Mouse (Mus musculus) embryonic facial prominence, embryonic 10.5 days (tissue): ENCODE measurements around the gene Anln. TPM values are rescaled to one million over a fixed set of nuclear protein-coding genes. Genes with fewer than 3 reads are reported as not detected.

ENCODE experiments used
- DNase-seq: peaks from one replicate; pipeline ENCODE4 v3.0.0-alpha.2; 2017; ENCODE audit warnings: low spot score
- H3K27ac ChIP-seq: fragments of 300-500 bp; sonication (generic); replicated peaks from 2 replicates; pipeline ENCODE4 v1.5.1; 2016; ENCODE audit warnings: mild to moderate bottlenecking
- H3K27me3 ChIP-seq: fragments of 300-500 bp; sonication (generic); replicated peaks from 2 replicates; pipeline ENCODE4 v1.6.1; 2016; ENCODE audit warnings: low read depth, mild to moderate bottlenecking; ENCODE audit not compliant: poor library complexity, severe bottlenecking
- H3K36me3 ChIP-seq: fragments of 300-500 bp; sonication (generic); replicated peaks from 2 replicates; pipeline ENCODE4 v1.6.1; 2016; ENCODE audit warnings: mild to moderate bottlenecking, moderate library complexity
- H3K4me1 ChIP-seq: fragments of 300-500 bp; sonication (generic); 2 replicates; pipeline ENCODE4 v1.6.1; 2016
- H3K4me3 ChIP-seq: fragments of 300-500 bp; sonication (generic); 2 replicates; pipeline ENCODE4 v1.5.1; 2016; ENCODE audit warnings: mild to moderate bottlenecking, moderate library complexity
- H3K9me3 ChIP-seq: fragments of 300-500 bp; sonication (generic); 2 replicates; pipeline ENCODE4 v1.6.1; 2016; ENCODE audit warnings: mild to moderate bottlenecking
- WGBS: fragments of 180-500 bp; shearing (Covaris S2); methylation state at CpG from one replicate; pipeline ENCODE4 v1.1.7; 2016; 5-methylcytosine and 5-hydroxymethylcytosine counted together
- polyA plus RNA-seq: library from polyadenylated mRNA; unstranded; fragments of >200 nt; fragmentation: Nextera tagmentation; extraction: Ambion mirVana; gene quantifications from 2 replicates; pipeline ENCODE4 v1.2.1, GENCODE M21; 2016

Anln gene
- polyA plus RNA-seq: 41.6 TPM in 2 replicates

DNA sequence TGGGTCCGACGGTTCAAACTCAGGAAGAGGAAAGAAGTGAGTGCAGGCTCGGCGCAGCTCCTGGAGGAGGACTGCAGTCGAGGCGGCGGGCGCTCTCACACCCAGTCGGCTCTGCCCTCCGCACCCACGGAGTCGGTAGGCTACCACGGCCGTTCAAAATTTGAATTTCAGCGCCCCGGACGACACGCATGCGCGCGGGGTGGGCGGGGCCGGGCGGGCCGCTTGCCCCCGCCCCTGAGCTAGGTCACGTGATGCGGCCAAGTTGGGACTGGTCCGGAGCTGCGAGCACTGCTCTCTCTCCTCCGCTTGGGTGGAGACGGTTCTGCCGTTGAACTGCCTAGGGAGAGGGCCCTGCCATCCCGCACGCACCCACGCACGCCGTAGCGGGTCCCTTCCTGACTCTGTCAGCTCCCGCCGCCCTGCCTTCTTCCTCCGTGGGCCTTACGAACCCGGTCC lies at the start of gene Anln:
Anln (minus strand) TSS at position 168 of the 456 bp plus-strand sequence.
- Histone ChIP-seq H3K4me1 (peaks cover 32% of the 10 kb centered on the region), H3K9me3 (no peaks in the 10 kb centered on the region), H3K4me3 (peak within 1 kb of the TSS; percentile 87), H3K27ac (peak within 1 kb of the TSS; percentile 96), H3K27me3 (no peaks in the 10 kb centered on the region), H3K36me3 (peaks cover 18% of the 10 kb centered on the region)
- under 1% methylated on average over 44 of the region's 44 CpGs for WGBS
- DNase-seq: peak; percentile 97

DNA sequence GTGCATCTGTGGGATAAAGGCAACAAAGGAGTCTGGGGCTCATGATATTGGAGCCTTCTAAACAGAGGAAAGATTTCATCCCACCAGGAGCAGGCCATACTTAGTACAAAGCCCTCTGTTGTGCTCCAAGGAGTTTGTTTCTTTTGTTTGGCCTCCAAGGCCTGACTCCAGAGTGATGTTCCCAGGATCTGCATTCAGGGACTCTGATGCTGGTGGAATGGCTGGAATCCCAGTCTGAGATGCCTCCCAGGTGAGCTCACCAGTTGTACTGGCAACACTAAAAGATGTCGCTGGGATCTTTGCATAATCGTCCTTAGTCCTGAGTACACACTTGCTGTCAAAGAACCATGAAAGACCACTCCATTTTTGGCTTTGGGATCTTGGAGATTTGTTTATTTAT lies 45.1 kb upstream of the Anln start:
- Histone ChIP-seq H3K27ac (no peak overlapping the region), H3K4me1 (peaks cover 12% of the 10 kb centered on the region), H3K4me3 (no peak overlapping the region), H3K36me3 (no peaks in the 10 kb centered on the region), H3K27me3 (no peaks in the 10 kb centered on the region), H3K9me3 (no peaks in the 10 kb centered on the region)
- 88% methylated on average over 2 of the region's 2 CpGs for WGBS
- no peak for DNase-seq

DNA sequence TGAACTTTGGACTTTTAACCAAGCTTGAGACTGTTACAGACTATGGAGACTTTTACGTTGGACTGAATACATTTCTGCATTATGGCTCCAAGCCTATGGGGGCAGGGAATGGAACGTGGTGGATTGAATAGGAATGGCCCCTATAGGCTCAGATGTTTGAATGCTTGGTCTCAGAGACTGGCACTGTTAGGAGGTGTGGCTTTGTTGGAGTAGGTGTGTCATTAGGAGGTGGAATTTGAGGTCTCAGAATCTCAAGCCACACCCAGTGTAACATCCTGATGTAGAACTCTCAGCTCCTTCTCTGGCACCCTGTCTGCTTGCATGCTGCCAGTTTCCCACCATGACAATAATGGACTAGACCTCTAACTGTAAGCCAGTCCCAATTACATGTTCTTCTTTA lies 44.2 kb upstream of the Anln start:
- H3K4me1 ChIP-seq: peaks cover 20% of the 10 kb centered on the region
- DNase-seq: no peak
- H3K9me3 ChIP-seq: no peaks in the 10 kb centered on the region
- H3K27me3 ChIP-seq: no peaks in the 10 kb centered on the region
- H3K27ac ChIP-seq: no peak overlapping the region
- no peaks in the 10 kb centered on the region for H3K36me3 ChIP-seq
- H3K4me3 ChIP-seq: no peak overlapping the region
- WGBS: 82% methylated on average over 2 of the region's 2 CpGs

DNA sequence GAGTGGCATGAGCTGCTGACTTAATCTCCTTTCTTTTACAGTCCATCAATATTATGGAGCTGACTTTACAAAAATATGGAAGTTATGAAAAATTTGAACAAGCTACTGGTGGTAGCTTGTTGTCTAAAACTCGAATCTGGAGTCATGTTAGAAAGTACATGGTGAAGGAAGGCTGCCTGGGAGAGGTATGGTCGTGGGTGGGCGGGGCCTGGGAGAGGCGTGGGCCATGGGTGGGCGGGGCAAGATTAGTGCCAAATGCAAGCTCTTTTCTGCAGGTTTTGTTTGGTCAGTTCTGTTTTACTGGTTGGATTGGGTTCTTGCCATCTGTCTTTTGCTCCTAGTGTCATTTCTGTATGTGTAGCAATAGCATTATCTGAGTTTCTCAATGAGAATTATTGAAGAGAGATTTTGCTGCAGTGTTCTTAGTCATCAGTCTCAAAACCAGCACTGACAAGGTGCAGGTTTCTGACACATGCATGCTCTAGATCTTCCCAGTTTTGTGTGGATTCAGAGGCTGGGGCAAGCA lies 41.4 kb upstream of the Anln start:
- Histone ChIP-seq H3K27ac (no peak overlapping the region), H3K4me1 (peaks cover 27% of the 10 kb centered on the region), H3K4me3 (no peak overlapping the region), H3K36me3 (no peaks in the 10 kb centered on the region), H3K9me3 (no peaks in the 10 kb centered on the region), H3K27me3 (no peaks in the 10 kb centered on the region)
- peak; percentile 39 for DNase-seq
- WGBS: 33% methylated on average over 5 of the region's 5 CpGs

DNA sequence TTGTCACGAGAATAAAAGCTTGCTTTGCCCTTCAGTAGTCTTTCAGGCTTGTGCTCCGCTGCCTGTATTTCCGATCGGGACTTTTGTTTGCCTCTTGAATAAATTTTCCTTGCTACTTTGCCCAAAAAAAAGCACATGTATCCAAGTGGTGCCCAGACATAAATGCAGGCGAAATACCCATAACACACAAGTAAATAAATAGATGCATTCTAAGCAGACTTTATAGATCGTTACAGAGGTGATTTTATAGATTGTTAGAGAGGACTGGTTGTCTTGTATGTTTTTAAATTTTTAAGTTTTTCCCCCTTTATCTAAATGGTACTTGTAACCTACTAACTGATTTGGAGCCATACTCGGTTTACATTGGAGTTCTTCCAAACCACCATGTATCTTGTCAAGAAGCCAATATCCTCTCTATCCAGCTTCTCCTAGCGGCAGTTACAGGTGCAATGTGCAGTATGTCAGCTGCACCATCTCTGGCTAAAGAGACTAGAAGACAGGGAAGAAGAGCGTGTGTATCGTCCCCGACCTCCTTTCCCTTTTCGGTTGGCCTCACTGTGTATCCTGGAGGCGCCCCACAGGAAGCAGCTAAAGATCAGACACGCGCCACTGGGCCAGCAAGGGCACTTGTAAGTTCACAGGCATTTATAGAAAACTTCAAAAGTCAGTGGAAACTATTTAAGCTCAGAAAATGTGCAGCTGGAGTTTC lies 40.7 kb upstream of the Anln start:
- peak; percentile 25 for DNase-seq

DNA sequence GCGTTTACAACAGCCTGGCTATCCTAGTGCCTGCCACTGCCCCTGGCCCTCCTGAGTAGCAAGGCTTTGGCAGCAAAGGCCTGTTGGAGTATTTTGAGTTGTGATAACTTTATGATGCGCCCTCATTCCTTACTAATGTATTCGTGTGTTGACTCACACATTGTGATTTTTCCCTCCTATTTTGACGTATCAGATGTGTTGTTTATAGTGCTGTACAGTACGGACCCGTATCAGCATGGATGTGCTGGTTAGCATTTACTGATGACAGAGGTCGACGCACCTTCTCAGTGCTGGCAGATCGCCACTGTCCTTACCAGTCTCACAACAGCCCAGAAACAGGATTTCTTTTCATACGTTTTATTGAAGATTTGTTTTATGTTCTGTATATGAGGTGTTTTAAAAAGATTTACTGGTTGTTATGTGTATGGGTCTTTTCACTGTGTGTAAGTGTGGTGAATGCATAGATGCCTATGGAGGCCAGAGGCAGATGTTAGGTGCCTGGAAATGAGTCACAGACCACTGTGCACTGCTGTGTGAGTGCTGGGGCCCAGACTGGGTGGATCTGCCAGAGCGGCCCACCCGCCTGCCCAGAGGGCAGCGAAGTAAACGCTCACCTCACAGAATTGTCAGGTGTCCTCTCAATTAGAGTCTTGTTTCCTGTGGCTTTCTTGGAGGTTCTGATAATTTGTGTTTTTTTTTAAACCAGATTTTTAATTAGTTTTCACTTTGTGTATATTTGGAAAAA lies 39.9 kb upstream of the Anln start:
- Histone ChIP-seq H3K4me1 (peaks cover 29% of the 10 kb centered on the region), H3K4me3 (no peak overlapping the region), H3K27ac (no peak overlapping the region), H3K9me3 (no peaks in the 10 kb centered on the region), H3K36me3 (no peaks in the 10 kb centered on the region), H3K27me3 (no peaks in the 10 kb centered on the region)
- WGBS: 81% methylated on average over 14 of the region's 14 CpGs
- DNase-seq: no peak

More for the DNA sequence above, 40.7 kb upstream of the Anln start:
- H3K9me3 ChIP-seq: no peaks in the 10 kb centered on the region
- H3K4me1 ChIP-seq: peaks cover 27% of the 10 kb centered on the region
- WGBS: 63% methylated on average over 15 of the region's 15 CpGs
- H3K27ac ChIP-seq: no peak overlapping the region
- 0 out of 2 replicates have a peak overlapping the region, but pooled peaks have one; percentile 3 for H3K4me3 ChIP-seq
- H3K27me3 ChIP-seq: no peaks in the 10 kb centered on the region
- no peaks in the 10 kb centered on the region for H3K36me3 ChIP-seq

DNA sequence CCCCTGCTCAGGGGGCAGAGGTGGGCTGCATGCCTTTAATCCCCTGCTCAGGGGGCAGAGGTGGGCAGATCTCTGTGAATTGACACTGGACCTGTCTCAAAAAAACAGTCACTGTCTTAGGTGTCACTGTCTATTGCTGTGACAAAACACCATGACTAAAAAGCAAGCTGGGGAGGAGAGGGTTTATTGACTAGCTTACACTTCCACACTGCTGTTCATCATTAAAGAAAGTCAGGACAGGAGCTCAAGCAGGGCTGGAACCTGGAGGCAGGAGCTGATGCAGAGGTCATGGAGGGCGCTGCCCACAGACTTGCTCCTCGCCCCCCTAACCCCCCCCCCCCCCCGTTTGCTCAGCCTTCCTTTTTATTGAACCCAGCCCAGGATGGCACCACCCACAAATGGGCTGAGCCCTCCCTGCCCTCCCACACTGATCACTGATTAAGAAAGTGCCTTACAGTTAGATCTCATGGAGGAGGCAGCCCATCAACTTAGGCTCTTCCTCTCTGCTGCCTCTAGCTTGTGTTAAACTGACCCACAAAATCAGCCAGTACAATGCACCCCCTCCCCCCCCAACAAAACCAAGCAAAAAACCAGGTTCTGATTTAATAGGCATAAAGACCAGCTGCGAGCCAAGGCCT lies 39.2 kb upstream of the Anln start:
- H3K9me3 ChIP-seq: no peaks in the 10 kb centered on the region
- H3K4me1 ChIP-seq: peaks cover 29% of the 10 kb centered on the region
- H3K36me3 ChIP-seq: no peaks in the 10 kb centered on the region
- 37% methylated on average over 4 of the region's 4 CpGs for WGBS
- no peak overlapping the region for H3K27ac ChIP-seq
- H3K4me3 ChIP-seq: no peak overlapping the region
- no peaks in the 10 kb centered on the region for H3K27me3 ChIP-seq
- peak; percentile 12 for DNase-seq

DNA sequence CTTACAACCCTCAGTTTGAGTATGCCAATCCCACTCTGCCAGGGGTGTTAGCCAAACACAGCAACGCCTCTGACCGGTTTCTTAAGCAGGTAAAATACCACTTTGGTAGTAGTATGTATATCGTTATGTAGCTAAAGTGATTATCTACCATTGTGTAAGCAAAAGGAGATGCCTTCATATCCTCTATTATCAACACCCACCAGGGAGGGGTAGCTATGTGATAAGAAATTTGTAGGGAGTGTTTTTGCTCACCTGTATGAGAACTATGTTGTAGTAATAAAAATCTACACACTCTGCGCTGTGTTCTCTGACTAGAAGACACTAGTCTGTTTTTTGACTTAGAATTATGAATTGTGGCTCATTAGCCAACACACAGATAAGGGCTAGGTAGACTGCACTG lies 35.7 kb upstream of the Anln start:
- no peak for DNase-seq
- no peak overlapping the region for H3K4me3 ChIP-seq
- no peaks in the 10 kb centered on the region for H3K9me3 ChIP-seq
- no peak overlapping the region for H3K27ac ChIP-seq
- H3K27me3 ChIP-seq: no peaks in the 10 kb centered on the region
- peaks cover 22% of the 10 kb centered on the region for H3K4me1 ChIP-seq
- WGBS: 94% methylated on average over 4 of the region's 4 CpGs
- no peaks in the 10 kb centered on the region for H3K36me3 ChIP-seq

DNA sequence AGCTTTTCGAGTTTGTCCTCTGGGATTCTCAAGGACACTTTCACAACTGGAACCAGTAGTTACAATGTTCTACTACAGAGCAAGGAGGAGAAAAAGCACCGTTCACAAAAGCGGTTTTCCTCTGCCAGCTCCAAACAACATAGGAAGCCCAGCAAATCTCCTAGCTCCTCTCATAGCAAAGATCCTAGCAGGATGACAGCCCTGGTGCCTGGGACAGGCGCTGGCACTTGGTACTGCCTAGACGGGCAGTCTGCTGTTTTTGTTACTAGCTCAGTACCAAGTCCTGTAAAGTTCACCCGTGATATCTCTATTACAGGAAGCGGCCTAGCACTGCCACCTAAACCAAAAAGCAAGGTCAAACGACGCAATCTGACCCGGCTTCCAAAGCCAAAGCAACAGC lies 35.2 kb upstream of the Anln start:
- no peak overlapping the region for H3K27ac ChIP-seq
- no peak for DNase-seq
- no peaks in the 10 kb centered on the region for H3K36me3 ChIP-seq
- H3K9me3 ChIP-seq: no peaks in the 10 kb centered on the region
- no peak overlapping the region for H3K4me3 ChIP-seq
- no peaks in the 10 kb centered on the region for H3K27me3 ChIP-seq
- peaks cover 17% of the 10 kb centered on the region for H3K4me1 ChIP-seq
- 81% methylated on average over 10 of the region's 10 CpGs for WGBS

DNA sequence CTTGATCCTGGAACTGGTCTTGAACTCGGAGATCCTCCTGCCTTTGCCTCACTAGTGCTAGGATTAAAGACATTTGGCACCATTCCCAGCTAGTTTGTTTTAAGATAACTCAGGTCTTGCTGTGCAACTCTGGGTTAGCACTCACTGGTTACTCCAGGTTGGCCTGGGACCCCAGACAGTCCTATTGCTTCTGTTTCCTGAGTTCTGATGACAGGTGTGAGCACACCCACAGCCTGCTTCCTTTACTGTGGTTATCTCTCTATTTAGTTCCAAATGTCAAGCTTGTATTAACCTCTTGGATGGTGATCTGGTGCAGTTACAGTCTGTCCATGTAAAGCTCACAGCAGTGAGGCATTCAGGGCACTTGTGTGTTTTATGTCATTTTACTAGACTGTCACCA lies 34.5 kb upstream of the Anln start:
- no peak for DNase-seq
- Histone ChIP-seq H3K27ac (no peak overlapping the region), H3K9me3 (no peaks in the 10 kb centered on the region), H3K27me3 (no peaks in the 10 kb centered on the region), H3K4me1 (peaks cover 11% of the 10 kb centered on the region), H3K4me3 (no peak overlapping the region), H3K36me3 (no peaks in the 10 kb centered on the region)
- 70% methylated on average over 1 of the region's 1 CpGs for WGBS

DNA sequence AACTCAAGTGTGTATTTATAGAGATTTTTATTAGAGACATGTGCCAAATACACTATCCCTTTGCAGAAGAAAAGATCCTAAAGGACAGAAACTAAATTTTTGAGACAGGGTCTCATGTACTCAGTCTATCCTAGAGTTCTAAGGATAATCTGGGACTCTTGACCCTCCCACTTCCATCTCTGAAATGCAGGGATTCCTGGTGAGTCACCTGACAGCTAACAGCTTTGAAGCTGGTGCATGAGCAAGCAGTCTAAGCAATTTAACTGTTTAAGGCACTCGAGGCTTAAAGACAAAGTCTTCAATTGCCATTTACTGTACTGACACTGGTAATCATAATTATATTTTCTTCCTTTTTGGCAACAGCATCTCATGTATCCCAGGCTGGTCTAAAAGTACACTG lies 33.6 kb upstream of the Anln start:
- Histone ChIP-seq H3K4me3 (no peak overlapping the region), H3K27me3 (no peaks in the 10 kb centered on the region), H3K4me1 (peaks cover 2% of the 10 kb centered on the region), H3K36me3 (no peaks in the 10 kb centered on the region), H3K9me3 (no peaks in the 10 kb centered on the region), H3K27ac (no peak overlapping the region)
- 76% methylated on average over 1 of the region's 1 CpGs for WGBS
- no peak for DNase-seq

DNA sequence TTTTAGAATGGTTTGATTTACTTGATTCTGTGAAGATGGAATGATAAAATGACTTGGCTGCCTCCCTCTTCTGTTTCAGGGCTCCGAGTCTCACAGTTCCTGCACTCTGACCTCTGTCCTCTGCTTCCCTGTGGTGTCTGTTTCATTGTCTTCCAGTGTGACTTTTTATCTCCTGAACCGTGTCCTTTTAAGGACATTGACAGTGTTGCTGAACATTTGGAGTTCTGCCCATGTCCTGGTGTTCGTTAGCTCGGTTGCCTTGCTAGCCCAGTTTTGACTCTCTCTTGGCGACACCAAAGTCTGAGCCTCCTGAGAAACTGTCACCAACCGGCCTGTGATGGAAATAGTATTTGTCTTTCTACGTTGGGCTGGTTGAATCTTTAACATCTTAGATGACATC lies 31.5 kb upstream of the Anln start:
- Histone ChIP-seq H3K36me3 (no peaks in the 10 kb centered on the region), H3K27ac (no peak overlapping the region), H3K4me3 (no peak overlapping the region), H3K9me3 (no peaks in the 10 kb centered on the region), H3K4me1 (peaks cover 2% of the 10 kb centered on the region; the same call in 1 of the 2 replicates), H3K27me3 (no peaks in the 10 kb centered on the region)
- DNase-seq: no peak
- 35% methylated on average over 7 of the region's 7 CpGs for WGBS
